Mouse (Mus musculus) heart, embryonic 15.5 days (tissue): Measurements from ENCODE around the gene Htatsf1. TPM values are rescaled to one million over a fixed set of nuclear protein-coding genes. Genes with fewer than 3 reads are reported as not detected.
A peak's percentile ranks its signal among the peaks of the same experiment; 100 is the strongest.

Experiments used
- ATAC-seq: fragments of 200-750 bp; cut with Nextera tagmentation; replicated peaks from 2 replicates; pipeline ENCODE4 v1.8.0; 2017; ENCODE audit warnings: low read depth, moderate TSS enrichment; ENCODE audit not compliant: insufficient number of reproducible peaks, insufficient read depth, low FRiP score
- H3K27ac ChIP-seq: fragments of 300-500 bp; sonication (generic); 2 replicates; pipeline ENCODE4 v1.5.1; 2015; ENCODE audit warnings: mild to moderate bottlenecking, inconsistent platforms
- H3K27me3 ChIP-seq: fragments of 300-500 bp; sonication (generic); 2 replicates; pipeline ENCODE4 v1.6.1; 2015; ENCODE audit warnings: inconsistent platforms
- H3K36me3 ChIP-seq: fragments of 300-500 bp; sonication (generic); 2 replicates; pipeline ENCODE4 v1.6.1; 2015; ENCODE audit warnings: mild to moderate bottlenecking, inconsistent platforms
- H3K4me1 ChIP-seq: fragments of 300-500 bp; sonication (generic); replicated peaks from 2 replicates; pipeline ENCODE4 v1.6.1; 2015; ENCODE audit warnings: inconsistent platforms
- H3K4me2 ChIP-seq: fragments of 300-500 bp; sonication (generic); 2 replicates; pipeline ENCODE4 v1.6.1; 2015; ENCODE audit warnings: inconsistent platforms, mild to moderate bottlenecking, moderate library complexity
- H3K4me3 ChIP-seq: fragments of 300-500 bp; sonication (generic); 2 replicates; pipeline ENCODE4 v1.5.1; 2015; ENCODE audit warnings: mild to moderate bottlenecking, inconsistent platforms
- H3K9ac ChIP-seq: fragments of 300-500 bp; sonication (generic); 2 replicates; pipeline ENCODE4 v1.6.1; 2015; ENCODE audit warnings: mild to moderate bottlenecking, inconsistent platforms
- H3K9me3 ChIP-seq: fragments of 300-500 bp; sonication (generic); replicated peaks from 2 replicates; pipeline ENCODE4 v1.6.1; 2016; ENCODE audit warnings: inconsistent platforms
- WGBS: fragments of 180-500 bp; shearing (Covaris S2); methylation state at CpG from one replicate; pipeline ENCODE4 v1.1.7; 2015; ENCODE audit warnings: mixed read lengths; 5-methylcytosine and 5-hydroxymethylcytosine counted together
- polyA plus RNA-seq: library from polyadenylated mRNA; unstranded; fragments of >200 nt; fragmentation: Nextera tagmentation; extraction: Ambion mirVana; gene quantifications from 2 replicates; pipeline ENCODE4 v1.2.1, GENCODE M21; 2015

Htatsf1 gene
- polyA plus RNA-seq = 62.4 and 64.6 TPM in 2 replicates

- peaks cover 14% of the 10 kb centered on the region; the same call in 1 of the 2 replicates for H3K36me3 ChIP-seq
- peak within 1 kb of the TSS; percentile 98 for H3K27ac ChIP-seq
- no peaks in the 10 kb centered on the region for H3K27me3 ChIP-seq
- H3K4me1 ChIP-seq = no peaks in the 10 kb centered on the region
- 15% methylated on average over 80 of the region's 85 CpGs for WGBS
- peak within 1 kb of the TSS; percentile 72 for H3K4me3 ChIP-seq
- ATAC-seq = peak; percentile 95
- H3K4me2 ChIP-seq = peak within 1 kb of the TSS; percentile 66
- H3K9ac ChIP-seq = peak within 1 kb of the TSS; percentile 73
- H3K9me3 ChIP-seq = no peaks in the 10 kb centered on the region
These were observed at the start of gene Htatsf1 for GRCm38 (mm10) chrX:57053174-57053992. Gene Htatsf1 (plus strand): TSS chrX:57053583.

GRCm38 (mm10) chrX:57012891-57013290 is 40.5 kb upstream of the Htatsf1 start:
- 65% methylated on average over 2 of the region's 2 CpGs for WGBS
- Histone ChIP-seq H3K4me1 (no peaks in the 10 kb centered on the region), H3K4me2 (no peak overlapping the region), H3K9me3 (no peaks in the 10 kb centered on the region), H3K9ac (no peak overlapping the region), H3K27me3 (no peaks in the 10 kb centered on the region), H3K4me3 (no peak overlapping the region), H3K27ac (no peak overlapping the region), H3K36me3 (no peaks in the 10 kb centered on the region)
- no peak for ATAC-seq

- no peak for ATAC-seq
- Histone ChIP-seq H3K27me3 (no peaks in the 10 kb centered on the region), H3K4me1 (no peaks in the 10 kb centered on the region), H3K9ac (no peak within 1 kb of the TSS), H3K36me3 (no peaks in the 10 kb centered on the region), H3K4me2 (no peak within 1 kb of the TSS), H3K27ac (no peak within 1 kb of the TSS), H3K4me3 (no peak within 1 kb of the TSS), H3K9me3 (no peaks in the 10 kb centered on the region)
- WGBS = 75% methylated on average over 5 of the region's 5 CpGs
These were observed 10.6 kb upstream of the Htatsf1 start, which contains the start of gene Brs3 for GRCm38 (mm10) chrX:57042774-57043173. Gene Brs3 (plus strand): TSS chrX:57043074.

- H3K4me1 ChIP-seq = no peaks in the 10 kb centered on the region
- ATAC-seq = no peak
- H3K27ac ChIP-seq = no peak overlapping the region
- H3K27me3 ChIP-seq = no peaks in the 10 kb centered on the region
- H3K36me3 ChIP-seq = no peaks in the 10 kb centered on the region
- H3K4me2 ChIP-seq = no peak overlapping the region
- H3K9ac ChIP-seq = no peak overlapping the region
- WGBS = 70% methylated on average over 6 of the region's 6 CpGs
- H3K9me3 ChIP-seq = no peaks in the 10 kb centered on the region
- H3K4me3 ChIP-seq = no peak overlapping the region
These were observed 9.5 kb upstream of the Htatsf1 start for GRCm38 (mm10) chrX:57043869-57044268.

- 14% methylated on average over 4 of the region's 4 CpGs for WGBS
- Histone ChIP-seq H3K9me3 (no peaks in the 10 kb centered on the region), H3K4me1 (no peaks in the 10 kb centered on the region), H3K27ac (peak overlapping the region; percentile 98), H3K27me3 (no peaks in the 10 kb centered on the region), H3K9ac (peak overlapping the region; percentile 73; the same call in 1 of the 2 replicates), H3K4me2 (peak overlapping the region; percentile 59), H3K4me3 (peak overlapping the region; percentile 72), H3K36me3 (peaks cover 9% of the 10 kb centered on the region; the same call in 1 of the 2 replicates)
- ATAC-seq = peak; percentile 17
These were observed 572 bp upstream of the Htatsf1 start for GRCm38 (mm10) chrX:57052848-57053173.

- H3K4me1 ChIP-seq = no peaks in the 10 kb centered on the region
These were observed 606 bp downstream of the Htatsf1 start for GRCm38 (mm10) chrX:57053993-57054385.

GRCm38 (mm10) chrX:57081496-57081895 is 28.1 kb downstream of the Htatsf1 start:
- H3K4me2 ChIP-seq = no peak overlapping the region
- H3K27me3 ChIP-seq = no peaks in the 10 kb centered on the region
- ATAC-seq = no peak
- 45% methylated on average over 5 of the region's 5 CpGs for WGBS
- no peak overlapping the region for H3K27ac ChIP-seq
- no peak overlapping the region for H3K9ac ChIP-seq
- H3K9me3 ChIP-seq = no peaks in the 10 kb centered on the region
- H3K36me3 ChIP-seq = no peaks in the 10 kb centered on the region
- H3K4me1 ChIP-seq = no peaks in the 10 kb centered on the region
- H3K4me3 ChIP-seq = no peak overlapping the region

More at GRCm38 (mm10) chrX:57053993-57054385, 606 bp downstream of the Htatsf1 start:
- peak overlapping the region; percentile 98; the same call in 1 of the 2 replicates for H3K27ac ChIP-seq
- H3K27me3 ChIP-seq = no peaks in the 10 kb centered on the region
- ATAC-seq = no peak
- H3K9ac ChIP-seq = peak overlapping the region; percentile 73
- H3K36me3 ChIP-seq = peaks cover 14% of the 10 kb centered on the region; the same call in 1 of the 2 replicates
- WGBS = 18% methylated on average over 11 of the region's 11 CpGs
- H3K9me3 ChIP-seq = no peaks in the 10 kb centered on the region
- peak overlapping the region; percentile 66 for H3K4me2 ChIP-seq
- peak overlapping the region; percentile 72 for H3K4me3 ChIP-seq

GRCm38 (mm10) chrX:57087806-57088205 is 34.4 kb downstream of the Htatsf1 start, which contains the start of gene Vgll1:
Gene Vgll1 (plus strand): TSS chrX:57088106.
- ATAC-seq = no peak
- H3K4me3 ChIP-seq = no peak within 1 kb of the TSS
- H3K9ac ChIP-seq = no peak within 1 kb of the TSS
- no peaks in the 10 kb centered on the region for H3K27me3 ChIP-seq
- H3K4me1 ChIP-seq = no peaks in the 10 kb centered on the region
- H3K36me3 ChIP-seq = no peaks in the 10 kb centered on the region
- no peak within 1 kb of the TSS for H3K4me2 ChIP-seq
- H3K27ac ChIP-seq = no peak within 1 kb of the TSS
- no peaks in the 10 kb centered on the region for H3K9me3 ChIP-seq
- 68% methylated on average over 4 of the region's 4 CpGs for WGBS

GRCm38 (mm10) chrX:57103415-57103814 is 50.0 kb downstream of the Htatsf1 start:
- Histone ChIP-seq H3K27ac (no peak overlapping the region), H3K9me3 (no peaks in the 10 kb centered on the region), H3K9ac (no peak overlapping the region), H3K27me3 (no peaks in the 10 kb centered on the region), H3K36me3 (no peaks in the 10 kb centered on the region), H3K4me3 (no peak overlapping the region), H3K4me1 (no peaks in the 10 kb centered on the region), H3K4me2 (no peak overlapping the region)
- ATAC-seq = no peak
- WGBS = 79% methylated on average over 1 of the region's 1 CpGs

- WGBS = 74% methylated on average over 3 of the region's 3 CpGs
These were observed 53.6 kb downstream of the Htatsf1 start for GRCm38 (mm10) chrX:57106956-57107355.

More at GRCm38 (mm10) chrX:57106956-57107355, 53.6 kb downstream of the Htatsf1 start:
- H3K9ac ChIP-seq = no peak overlapping the region
- no peak overlapping the region for H3K4me3 ChIP-seq
- no peaks in the 10 kb centered on the region for H3K4me1 ChIP-seq
- H3K27me3 ChIP-seq = no peaks in the 10 kb centered on the region
- no peak for ATAC-seq
- no peak overlapping the region for H3K27ac ChIP-seq
- H3K36me3 ChIP-seq = no peaks in the 10 kb centered on the region
- H3K4me2 ChIP-seq = no peak overlapping the region
- no peaks in the 10 kb centered on the region for H3K9me3 ChIP-seq
